Mouse (Mus musculus): ENCODE measurements at regions not wholly inside any gene's neighbourhood (a gene's known extent, or its start where the extent isn't known, plus 50 kb on each side); places are given as distances from the start of the nearest gene placed in this dataset.

GRCm38 (mm10) chr1:57059216-57059615, 80.8 kb upstream of the Satb2 start:
- H3K9me3 ChIP-seq (ENCODE audit: low read length): no peaks in the 10 kb centered on the region
- no peaks in the 10 kb centered on the region for H3K27me3 ChIP-seq (ENCODE audit: insufficient read depth, low read length)
- ATAC-seq (no peak), DNase-seq (no peak)
- no peak for TF ChIP-seq CTCF (IDR thresholded peaks at IDR 0.05; ENCODE audit: low read depth)
- no peak overlapping the region for H3K27ac ChIP-seq (ENCODE audit: low read depth, low read length)
- H3K4me1 ChIP-seq (ENCODE audit: insufficient read depth): no peaks in the 10 kb centered on the region
- no peak overlapping the region for H3K9ac ChIP-seq
- WGBS: 31% methylated on average over 3 of the region's 3 CpGs
- H3K4me2 ChIP-seq (ENCODE audit: low read depth): no peak overlapping the region
- H3K36me3 ChIP-seq (ENCODE audit: insufficient read depth): no peaks in the 10 kb centered on the region
- H3K4me3 ChIP-seq (ENCODE audit: low read depth, low read length): no peak overlapping the region

DNA sequence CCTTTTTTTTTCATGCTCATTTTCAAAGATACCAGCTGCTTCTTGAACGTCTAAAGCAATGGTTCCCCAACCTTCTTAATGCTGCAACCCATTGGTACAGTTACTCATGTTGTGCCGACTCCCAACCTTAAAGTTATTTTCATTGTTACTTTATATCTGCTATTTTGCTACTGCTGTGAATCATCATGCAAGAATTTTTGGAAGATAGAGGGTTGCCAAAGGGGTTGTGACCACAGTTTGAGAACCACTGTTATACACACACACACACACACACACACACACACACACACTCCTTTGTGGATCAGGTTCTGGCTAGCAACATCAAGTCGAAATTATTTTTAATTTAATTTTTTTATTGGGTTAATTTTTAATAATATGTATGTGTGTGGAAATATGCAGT, 96.8 kb upstream of the Satb2 start:
- TF ChIP-seq CTCF (IDR thresholded peaks at IDR 0.05; ENCODE audit: low read depth): no peak
- no peak overlapping the region for H3K9ac ChIP-seq
- no peak overlapping the region for H3K4me3 ChIP-seq (ENCODE audit: low read depth, low read length)
- H3K4me1 ChIP-seq (ENCODE audit: insufficient read depth): no peaks in the 10 kb centered on the region
- DNase-seq (no peak), ATAC-seq (no peak)
- H3K9me3 ChIP-seq (ENCODE audit: low read length): no peaks in the 10 kb centered on the region
- no peak overlapping the region for H3K4me2 ChIP-seq (ENCODE audit: low read depth)
- no peak overlapping the region for H3K27ac ChIP-seq (ENCODE audit: low read depth, low read length)
- H3K27me3 ChIP-seq (ENCODE audit: insufficient read depth, low read length): no peaks in the 10 kb centered on the region
- H3K36me3 ChIP-seq (ENCODE audit: insufficient read depth): no peaks in the 10 kb centered on the region
- WGBS: 81% methylated on average over 3 of the region's 3 CpGs

- Histone ChIP-seq H3K4me1 (ENCODE audit: insufficient read depth) (no peaks in the 10 kb centered on the region), H3K9me3 (ENCODE audit: low read length) (no peaks in the 10 kb centered on the region), H3K4me3 (ENCODE audit: low read depth, low read length) (no peak overlapping the region), H3K4me2 (ENCODE audit: low read depth) (no peak overlapping the region), H3K27me3 (ENCODE audit: insufficient read depth, low read length) (no peaks in the 10 kb centered on the region), H3K36me3 (ENCODE audit: insufficient read depth) (no peaks in the 10 kb centered on the region), H3K9ac (no peak overlapping the region), H3K27ac (ENCODE audit: low read depth, low read length) (no peak overlapping the region)
- DNase-seq (no peak), ATAC-seq (no peak)
- WGBS: 58% methylated on average over 8 of the region's 8 CpGs
- no peak for TF ChIP-seq CTCF (IDR thresholded peaks at IDR 0.05; ENCODE audit: low read depth)
Observed at GRCm38 (mm10) chr1:57076696-57077095, 98.2 kb upstream of the Satb2 start.

DNA sequence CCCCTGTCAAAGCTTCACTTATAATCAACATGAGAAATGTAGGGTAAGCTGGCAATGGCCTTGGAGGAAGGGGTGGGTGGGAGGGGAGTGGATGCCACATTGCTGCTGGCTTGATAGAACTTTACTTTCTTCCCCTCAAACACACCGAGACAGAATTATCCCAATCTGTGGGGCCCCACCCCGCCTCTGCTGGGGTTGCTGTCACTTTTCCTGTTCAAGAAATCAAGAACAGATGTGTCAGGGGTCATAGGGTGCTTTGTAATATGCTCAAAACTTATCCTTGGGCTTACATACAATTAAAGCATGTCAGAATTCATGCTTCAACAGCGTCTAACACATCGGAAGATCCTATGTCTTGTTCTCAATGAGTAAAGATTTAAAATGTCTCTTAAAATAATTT, 101.9 kb upstream of the Satb2 start:
- Histone ChIP-seq H3K4me3 (ENCODE audit: low read depth, low read length) (no peak overlapping the region), H3K4me2 (ENCODE audit: low read depth) (no peak overlapping the region), H3K27ac (ENCODE audit: low read depth, low read length) (no peak overlapping the region), H3K4me1 (ENCODE audit: insufficient read depth) (no peaks in the 10 kb centered on the region), H3K36me3 (ENCODE audit: insufficient read depth) (no peaks in the 10 kb centered on the region), H3K9me3 (ENCODE audit: low read length) (no peaks in the 10 kb centered on the region), H3K27me3 (ENCODE audit: insufficient read depth, low read length) (no peaks in the 10 kb centered on the region), H3K9ac (no peak overlapping the region)
- no peak for ATAC-seq
- no peak for DNase-seq
- TF ChIP-seq CTCF (IDR thresholded peaks at IDR 0.05; ENCODE audit: low read depth): no peak
- WGBS: 78% methylated on average over 4 of the region's 4 CpGs

DNA sequence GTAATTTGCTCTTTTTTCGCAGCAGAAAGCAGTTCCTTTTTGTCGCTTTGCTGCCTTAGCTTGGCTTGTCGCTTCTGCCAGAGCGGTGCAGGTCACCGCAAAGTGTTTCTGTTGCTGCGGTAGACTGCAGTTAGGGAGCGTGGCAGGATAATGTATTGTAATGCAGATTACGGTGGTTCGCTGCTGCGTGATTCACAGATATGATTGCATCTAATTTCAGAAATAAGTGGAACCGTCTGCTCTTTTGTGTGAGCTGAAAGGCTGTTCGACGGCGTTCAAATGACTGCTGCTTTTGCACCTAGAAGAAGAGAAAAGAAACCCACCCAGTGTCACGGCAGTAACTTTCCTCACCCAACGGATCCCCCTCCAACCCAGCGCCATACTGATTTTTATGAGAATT, 104.7 kb upstream of the Satb2 start:
- Histone ChIP-seq H3K9me3 (ENCODE audit: low read length) (no peaks in the 10 kb centered on the region), H3K27ac (ENCODE audit: low read depth, low read length) (peak overlapping the region; percentile 30), H3K9ac (no peak overlapping the region; the same call in 1 of the 2 replicates), H3K4me3 (ENCODE audit: low read depth, low read length) (peak overlapping the region; percentile 3; the same call in 1 of the 2 replicates), H3K4me1 (ENCODE audit: insufficient read depth) (no peaks in the 10 kb centered on the region), H3K36me3 (ENCODE audit: insufficient read depth) (no peaks in the 10 kb centered on the region), H3K27me3 (ENCODE audit: insufficient read depth, low read length) (no peaks in the 10 kb centered on the region), H3K4me2 (ENCODE audit: low read depth) (peak overlapping the region; percentile 19; the same call in 1 of the 2 replicates)
- peak; percentile 91 for ATAC-seq
- DNase-seq: peak; percentile 68
- 10% methylated on average over 17 of the region's 17 CpGs for WGBS
- TF ChIP-seq CTCF (IDR thresholded peaks at IDR 0.05; ENCODE audit: low read depth): no peak

- H3K4me2 ChIP-seq (ENCODE audit: low read depth): no peak overlapping the region
- WGBS: 72% methylated on average over 6 of the region's 6 CpGs
- no peaks in the 10 kb centered on the region for H3K27me3 ChIP-seq (ENCODE audit: insufficient read depth, low read length)
- no peaks in the 10 kb centered on the region for H3K4me1 ChIP-seq (ENCODE audit: insufficient read depth)
- no peak overlapping the region for H3K9ac ChIP-seq
- H3K36me3 ChIP-seq (ENCODE audit: insufficient read depth): no peaks in the 10 kb centered on the region
- DNase-seq (no peak), ATAC-seq (0 out of 2 replicates have a peak, but pooled peaks have one; percentile 10)
- H3K27ac ChIP-seq (ENCODE audit: low read depth, low read length): peak overlapping the region; percentile 30
- H3K4me3 ChIP-seq (ENCODE audit: low read depth, low read length): no peak overlapping the region
- no peak for TF ChIP-seq CTCF (IDR thresholded peaks at IDR 0.05; ENCODE audit: low read depth)
- no peaks in the 10 kb centered on the region for H3K9me3 ChIP-seq (ENCODE audit: low read length)
Observed at GRCm38 (mm10) chr1:57083540-57084083, 105.2 kb upstream of the Satb2 start.

DNA sequence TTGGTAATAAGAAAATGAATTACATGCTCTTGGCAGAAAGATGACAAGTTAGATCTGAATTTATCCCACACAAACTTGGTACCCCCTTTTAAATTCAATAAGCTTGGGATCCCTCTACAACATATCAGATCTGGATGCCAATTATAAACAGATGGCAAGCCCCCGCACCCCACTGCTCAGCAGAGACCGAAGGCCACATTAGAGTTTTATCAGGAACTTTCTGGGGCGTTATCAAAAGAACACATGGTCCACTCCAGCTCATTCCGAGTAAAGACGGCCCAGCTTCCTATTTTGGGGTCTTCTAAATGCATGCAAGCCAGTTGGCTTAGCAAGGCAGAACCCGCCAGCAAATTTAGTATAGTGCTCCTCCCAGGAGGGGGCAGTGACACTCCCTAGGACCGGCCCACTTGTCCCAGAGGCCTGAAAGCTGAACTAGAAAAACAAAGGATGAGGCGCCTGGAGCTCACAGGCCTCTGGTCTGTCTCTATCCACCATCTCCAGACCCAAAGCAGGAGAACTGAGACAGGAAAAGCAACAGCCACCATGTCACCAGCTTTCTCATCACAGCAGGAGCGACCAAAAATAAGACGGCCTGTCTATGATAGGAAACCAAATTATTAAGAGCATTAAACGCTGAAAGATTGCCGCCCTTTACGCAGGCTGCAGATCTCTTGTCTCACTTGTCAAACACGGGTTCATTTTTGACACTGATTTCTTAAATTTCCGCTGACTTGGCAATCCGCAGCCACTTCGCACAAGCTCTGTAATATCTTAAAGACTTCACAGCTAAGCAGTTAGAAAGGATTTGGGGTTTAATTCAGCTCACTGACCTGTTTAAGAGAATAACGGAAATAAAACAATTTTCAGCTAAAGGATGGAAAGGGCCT, 117.2 kb upstream of the Satb2 start:
- 61% methylated on average over 18 of the region's 18 CpGs for WGBS
- no peaks in the 10 kb centered on the region for H3K9me3 ChIP-seq (ENCODE audit: low read length)
- no peak overlapping the region for H3K4me3 ChIP-seq (ENCODE audit: low read depth, low read length)
- H3K9ac ChIP-seq: no peak overlapping the region
- no peak overlapping the region for H3K4me2 ChIP-seq (ENCODE audit: low read depth)
- H3K4me1 ChIP-seq (ENCODE audit: insufficient read depth): no peaks in the 10 kb centered on the region
- H3K27ac ChIP-seq (ENCODE audit: low read depth, low read length): no peak overlapping the region
- H3K27me3 ChIP-seq (ENCODE audit: insufficient read depth, low read length): no peaks in the 10 kb centered on the region
- 0 out of 2 replicates have a peak, but pooled peaks have one; percentile 5 for TF ChIP-seq CTCF (IDR thresholded peaks at IDR 0.05; ENCODE audit: low read depth)
- ATAC-seq: peak; percentile 69
- H3K36me3 ChIP-seq (ENCODE audit: insufficient read depth): no peaks in the 10 kb centered on the region
- peak; percentile 21 for DNase-seq
